Mouse (Mus musculus): ENCODE measurements at regions not wholly inside any gene's neighbourhood (a gene's known extent, or its start where the extent isn't known, plus 50 kb on each side); places are given as distances from the start of the nearest gene placed in this dataset.

DNA sequence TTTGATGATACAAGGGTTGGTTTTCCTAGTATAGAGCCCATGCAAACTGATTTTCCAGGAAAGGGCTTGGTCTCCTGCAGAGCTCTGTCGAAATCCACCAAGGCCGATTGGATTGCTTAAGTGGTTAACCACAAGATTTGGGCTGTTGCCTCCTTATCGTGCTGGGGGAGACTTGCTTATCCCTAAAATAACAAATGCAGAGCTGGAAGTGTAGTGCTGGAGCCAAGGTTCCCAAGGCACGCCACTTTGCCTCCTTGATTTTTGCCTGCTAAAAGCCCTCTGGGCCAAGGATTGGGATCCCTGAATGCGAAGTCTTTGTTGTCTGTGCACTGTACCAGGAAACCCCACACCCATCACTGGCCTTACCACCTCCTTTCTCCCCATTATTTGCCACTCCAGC, 52.8 kb upstream of the Tmem178 start:
- DNase-seq (ENCODE audit: extremely low spot score, low spot score): no peak

DNA sequence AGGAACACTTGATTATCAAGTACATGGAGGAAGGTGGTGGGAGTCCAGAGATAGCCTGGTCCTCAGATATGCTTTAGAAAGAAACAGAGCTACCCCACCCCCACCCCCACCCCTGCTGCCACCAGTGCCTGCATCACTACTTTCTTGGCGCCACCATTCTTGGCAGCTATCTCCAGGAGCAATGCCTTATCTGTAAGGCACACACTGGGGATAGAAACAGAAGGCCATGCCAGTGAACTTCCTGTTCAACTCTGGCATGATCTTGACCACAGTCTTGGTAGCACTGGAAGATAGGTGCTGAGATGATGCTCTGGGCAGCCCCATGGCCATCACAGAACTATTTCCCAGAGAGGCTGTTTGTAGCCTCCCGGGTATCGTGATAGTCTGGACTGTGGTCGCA, 55.3 kb upstream of the Tmem178 start:
- DNase-seq (ENCODE audit: extremely low spot score, low spot score): no peak

DNA sequence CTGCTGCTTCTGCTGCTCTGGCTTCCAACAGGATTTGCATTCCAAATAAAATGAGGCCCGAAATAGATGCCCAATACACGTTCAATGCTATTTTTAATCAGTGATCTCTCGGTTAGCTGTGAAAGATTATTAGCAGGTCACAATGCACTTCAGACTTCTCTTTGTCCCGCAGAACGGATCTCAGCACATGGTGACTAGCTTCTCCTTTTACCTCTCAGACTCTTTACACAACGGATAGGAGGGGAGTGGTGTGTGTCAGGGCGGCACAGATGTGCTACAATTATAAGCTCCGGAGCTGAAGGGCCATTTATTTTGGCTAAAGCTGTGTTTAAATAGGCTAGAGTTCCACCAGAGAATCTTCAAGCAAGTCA, 56.7 kb upstream of the Tmem178 start:
- no peak for DNase-seq (ENCODE audit: extremely low spot score, low spot score)

DNA sequence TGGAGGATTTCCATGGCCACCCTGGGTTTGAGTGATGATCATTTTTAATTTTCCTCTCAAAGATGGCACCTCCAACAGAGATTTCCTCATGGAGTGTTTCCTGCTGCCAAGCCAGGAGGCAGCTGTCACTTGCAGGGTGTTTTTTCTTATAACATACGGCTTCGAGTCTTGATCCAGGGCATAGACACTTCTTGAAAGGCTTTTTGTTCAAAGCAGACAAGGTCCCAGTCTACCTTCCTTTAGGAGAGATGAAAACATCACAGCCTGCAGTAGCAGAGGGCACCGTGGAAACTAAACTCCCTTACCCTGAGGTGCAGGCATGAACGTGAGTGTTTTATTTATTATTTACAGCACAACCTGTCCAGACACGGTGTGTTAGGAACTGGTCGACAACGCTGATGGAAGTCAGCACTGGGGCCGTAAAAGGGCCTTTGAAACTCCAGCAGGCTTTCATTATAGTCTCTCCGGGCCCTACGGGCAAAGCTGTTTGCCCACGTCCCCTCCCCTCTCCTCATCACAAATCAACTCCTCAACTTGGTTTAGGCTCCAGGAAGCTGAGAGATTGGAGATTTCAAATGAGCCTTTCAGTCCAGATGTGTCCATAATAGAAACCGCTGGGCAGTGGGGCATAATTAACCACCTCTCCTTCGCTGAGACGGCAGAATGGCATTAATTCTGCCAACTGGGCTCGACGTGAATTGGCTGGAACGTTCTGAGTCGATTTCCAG, 57.2 kb upstream of the Tmem178 start:
- peak; percentile 35 for DNase-seq (ENCODE audit: extremely low spot score, low spot score)

DNA sequence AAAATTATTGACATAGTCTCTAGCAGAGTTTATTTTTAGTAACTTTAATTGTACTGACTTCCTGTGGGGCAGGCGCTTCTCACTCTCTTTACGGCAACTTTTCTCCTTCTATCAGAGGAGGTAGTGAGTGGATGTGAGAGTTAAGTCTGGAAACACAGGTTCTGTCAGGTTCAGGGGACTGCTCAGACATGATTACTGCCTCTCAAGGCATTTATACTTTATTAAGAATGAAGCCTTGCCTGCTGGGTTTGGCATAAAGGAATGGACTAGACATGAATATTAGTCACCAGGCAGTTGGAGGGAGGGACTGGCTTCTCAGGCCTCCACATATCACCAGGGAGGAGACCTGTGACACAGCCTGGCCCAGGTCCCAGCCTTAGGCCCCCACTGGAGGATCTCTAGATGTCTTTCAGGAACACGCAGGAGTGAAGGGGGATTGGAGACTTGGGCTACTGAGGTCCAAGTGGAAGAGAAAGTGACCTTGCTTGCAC, 58.2 kb upstream of the Tmem178 start:
- no peak for DNase-seq (ENCODE audit: extremely low spot score, low spot score)

DNA sequence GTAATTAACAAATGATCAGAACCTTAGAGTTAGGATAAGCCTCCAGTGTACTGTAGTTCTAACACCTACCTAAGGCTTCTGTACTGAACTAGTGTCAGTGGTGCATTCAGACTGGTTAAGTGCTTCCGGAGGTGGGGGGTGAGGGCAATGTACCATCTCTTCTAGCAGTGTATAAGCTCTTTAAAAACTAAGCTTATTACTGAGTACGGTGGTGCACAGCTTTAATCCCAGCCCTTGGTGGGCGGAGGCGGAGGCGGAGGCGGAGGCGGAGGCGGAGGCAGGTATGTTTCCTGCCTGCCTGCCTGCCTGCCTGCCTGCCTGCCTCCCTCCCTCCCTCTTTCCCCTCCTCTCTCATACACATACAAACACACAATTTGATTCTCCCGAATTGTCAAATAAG, 58.7 kb upstream of the Tmem178 start:
- DNase-seq (ENCODE audit: extremely low spot score, low spot score): no peak

DNA sequence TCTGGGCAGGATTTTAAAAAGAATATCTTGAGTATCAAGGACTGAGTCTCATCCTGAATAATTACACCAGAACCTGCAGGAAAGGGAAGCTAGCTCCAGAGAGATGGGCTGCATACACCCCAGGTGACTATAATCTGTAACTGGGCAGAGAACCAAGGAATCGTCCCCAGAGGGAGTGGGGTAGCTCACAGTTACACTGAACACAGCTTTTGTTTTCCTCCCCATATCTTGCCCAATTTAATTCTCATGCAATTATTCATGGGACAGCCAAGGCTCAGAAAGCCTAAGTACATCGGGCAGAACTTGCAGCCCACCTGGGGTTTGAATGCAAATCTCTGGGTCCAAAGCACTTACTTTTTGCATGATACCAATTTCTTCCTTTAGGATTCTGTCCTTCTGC, 59.5 kb upstream of the Tmem178 start:
- no peak for DNase-seq (ENCODE audit: extremely low spot score, low spot score)

DNA sequence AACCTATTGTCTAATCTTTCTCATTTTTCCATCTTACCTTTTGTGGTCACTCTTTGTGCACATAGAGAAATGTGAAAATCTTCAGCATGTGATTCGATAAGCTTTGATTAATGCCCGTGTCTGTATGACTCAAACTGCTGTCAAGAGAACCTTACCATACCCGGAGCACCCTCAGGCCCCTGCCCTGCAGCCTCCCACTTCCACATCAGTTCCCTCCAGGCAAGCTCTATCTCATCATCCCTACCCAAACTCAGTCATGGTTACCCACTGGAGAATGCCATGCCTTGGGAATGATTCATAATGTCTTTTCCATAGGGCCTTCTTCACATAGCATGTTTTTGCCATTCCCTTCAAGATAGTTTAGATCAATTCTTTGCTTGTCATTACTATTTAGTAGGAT, 62.0 kb upstream of the Tmem178 start:
- no peak for DNase-seq (ENCODE audit: extremely low spot score, low spot score)

DNA sequence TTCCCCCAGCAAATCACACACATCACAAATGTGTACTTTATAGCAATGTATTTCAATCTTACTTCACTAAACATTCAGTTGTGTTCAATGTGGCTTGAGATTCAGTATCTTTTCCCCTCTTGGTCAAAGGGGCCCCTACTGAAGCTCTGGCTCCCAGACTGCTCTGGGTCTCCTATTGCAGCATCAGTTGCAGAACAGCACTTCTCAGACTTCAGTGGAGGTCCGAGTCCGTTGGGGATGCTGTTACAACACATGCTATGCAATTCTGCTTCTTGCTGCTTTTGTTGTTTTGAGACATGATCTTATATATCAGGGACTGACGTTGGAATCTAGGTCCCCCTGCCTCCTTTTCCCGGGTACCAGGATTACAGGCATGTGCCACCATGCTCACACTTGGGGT, 64.1 kb upstream of the Tmem178 start:
- DNase-seq (ENCODE audit: extremely low spot score, low spot score): no peak

DNA sequence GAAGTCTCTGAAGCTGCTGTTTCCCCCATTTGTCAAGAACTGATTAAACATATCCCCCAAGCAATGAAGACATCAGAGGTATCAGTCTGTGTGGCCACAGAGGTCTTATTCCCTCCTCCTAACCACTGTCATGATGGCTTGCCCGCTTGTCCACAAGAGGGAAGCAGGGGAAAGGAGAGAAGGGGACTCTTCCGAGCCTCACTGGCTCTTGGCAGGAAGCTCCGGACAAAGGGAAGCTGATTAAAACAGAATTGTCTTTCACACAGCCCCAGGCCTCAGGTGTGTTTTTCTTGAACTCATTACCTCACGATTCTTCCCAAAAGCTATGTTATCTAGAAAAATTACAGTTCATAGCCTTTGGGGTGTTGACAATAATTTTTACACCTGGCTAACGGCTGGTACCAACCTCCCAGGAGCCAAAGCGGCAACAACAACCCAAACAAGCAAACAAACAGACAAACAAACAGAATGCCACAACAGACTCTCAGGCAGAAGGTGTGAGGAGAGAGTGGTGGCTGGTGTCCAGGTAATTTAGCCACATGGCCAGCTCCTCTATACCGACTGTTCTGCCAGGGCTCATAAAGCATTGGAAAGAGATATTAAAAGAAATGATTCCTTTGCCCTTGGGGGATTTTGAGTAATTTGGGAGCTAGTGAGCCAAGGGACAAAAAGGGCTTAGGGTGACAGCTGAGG, 68.9 kb upstream of the Tmem178 start:
- DNase-seq (ENCODE audit: extremely low spot score, low spot score): no peak

DNA sequence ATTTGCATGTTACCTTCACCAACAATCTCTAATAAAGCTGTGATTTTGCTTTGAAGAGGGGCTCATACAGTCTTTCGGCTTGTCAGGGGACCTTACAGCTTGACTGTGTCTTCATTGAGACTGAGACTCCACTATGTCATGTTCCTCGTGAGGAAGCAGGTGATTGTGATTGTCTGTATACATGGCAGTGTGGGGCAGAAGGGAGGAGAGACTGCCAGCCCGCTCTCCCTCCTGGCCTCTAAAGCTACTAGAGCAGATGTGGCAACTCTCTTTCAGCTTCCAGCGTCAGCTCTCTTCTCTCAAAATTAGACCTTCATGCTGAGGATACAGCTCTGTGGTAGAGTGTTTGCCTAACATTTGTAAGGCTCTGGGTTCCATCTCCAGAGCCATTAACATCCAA, 73.5 kb upstream of the Tmem178 start:
- no peak for DNase-seq (ENCODE audit: extremely low spot score, low spot score)

DNA sequence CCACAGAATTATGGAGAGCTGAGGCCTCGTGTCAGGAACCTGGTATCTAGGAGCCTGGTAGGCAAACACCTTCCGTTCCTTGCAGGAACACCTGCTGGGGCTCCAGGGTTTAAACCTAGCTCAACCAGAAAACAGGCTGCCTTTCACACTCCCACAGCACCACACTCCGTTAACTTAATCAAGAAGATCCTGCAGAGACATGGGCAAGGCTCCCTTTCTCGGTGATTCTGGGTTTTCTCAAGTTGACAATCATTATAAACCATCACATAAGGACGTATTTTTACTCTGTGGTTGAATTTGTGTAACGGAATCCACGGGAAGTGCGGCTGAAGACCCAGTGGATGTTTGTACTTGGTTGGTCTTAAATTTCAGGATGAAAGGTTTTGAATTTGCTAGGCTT, 82.1 kb upstream of the Tmem178 start:
- no peak for DNase-seq (ENCODE audit: extremely low spot score, low spot score)

DNA sequence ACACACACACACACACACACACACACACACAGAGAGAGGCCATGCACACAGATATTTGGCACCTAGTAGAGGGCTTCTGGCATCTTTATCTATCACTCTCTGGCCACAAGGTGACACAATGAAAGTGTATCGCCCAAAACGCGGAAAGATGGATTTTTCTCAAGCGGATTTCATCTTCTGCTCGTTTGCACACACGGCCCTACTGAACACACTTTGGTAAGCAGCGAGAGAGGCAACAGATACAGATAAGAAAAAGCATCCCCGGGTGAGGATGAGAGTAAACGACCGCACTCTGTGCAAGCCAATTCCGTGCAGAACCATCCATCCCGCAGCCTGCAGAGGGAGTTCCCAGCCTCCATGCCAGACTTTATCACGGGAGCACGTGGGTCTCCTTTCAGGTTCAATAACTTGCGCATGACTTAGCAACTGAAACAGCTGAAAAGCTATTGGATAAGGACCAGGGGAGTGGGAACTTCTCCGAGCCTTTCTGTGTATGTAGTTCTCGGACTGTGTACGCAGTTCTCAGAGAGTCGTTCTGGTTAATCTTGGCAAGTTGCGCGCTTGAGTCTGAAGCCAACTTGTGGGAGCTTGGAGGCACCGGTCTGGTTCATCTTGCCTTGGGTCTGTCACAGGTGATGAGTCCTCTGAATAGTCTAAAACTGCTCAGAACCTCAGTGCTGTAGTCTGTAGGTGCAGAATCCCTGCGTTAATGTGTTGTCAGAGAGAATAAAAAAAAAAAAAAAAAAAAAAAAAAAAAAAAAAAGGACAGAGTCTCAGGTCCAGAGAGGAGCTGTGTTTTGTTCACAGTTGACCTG, 97.2 kb upstream of the Tmem178 start:
- DNase-seq (ENCODE audit: extremely low spot score, low spot score): no peak

DNA sequence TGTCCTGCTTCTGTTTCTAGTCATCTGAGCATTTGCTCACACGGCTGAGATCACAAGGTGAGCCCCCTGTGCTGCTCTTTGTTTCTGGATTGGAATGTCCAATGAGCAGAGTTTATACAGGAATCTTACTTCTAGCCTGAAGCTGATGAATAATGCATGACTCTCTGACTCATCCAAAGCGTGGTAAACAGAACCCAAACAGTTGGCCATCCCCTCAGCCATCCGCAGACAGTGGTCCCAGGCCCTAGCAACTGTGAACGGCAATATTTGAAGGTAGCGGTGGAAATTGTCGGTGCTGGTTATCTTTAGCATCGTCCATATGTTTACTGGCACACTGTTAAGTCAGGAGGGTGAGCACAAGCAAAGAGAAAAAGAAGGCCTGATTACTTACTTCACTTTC, 99.1 kb upstream of the Tmem178 start:
- DNase-seq (ENCODE audit: extremely low spot score, low spot score): no peak

DNA sequence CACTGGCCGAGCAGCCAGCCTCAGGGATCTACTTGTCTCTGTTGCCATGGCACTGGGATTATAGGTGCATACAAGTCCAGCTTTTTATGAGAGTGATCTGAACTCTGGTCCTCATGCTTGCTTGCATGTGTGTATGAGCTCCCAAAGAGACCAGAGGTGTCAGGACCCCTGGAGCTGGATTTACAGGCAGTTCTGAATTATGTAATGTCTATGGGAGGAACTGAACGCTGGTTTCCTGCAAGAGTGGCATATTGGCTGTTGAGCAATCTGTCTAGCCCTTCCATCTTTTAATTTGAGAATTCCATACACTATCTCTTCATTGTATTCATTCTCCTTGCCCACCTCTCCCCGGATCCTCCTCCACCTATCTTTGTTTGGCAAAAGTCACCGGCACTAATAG, 102.5 kb upstream of the Tmem178 start:
- no peak for DNase-seq (ENCODE audit: extremely low spot score, low spot score)

DNA sequence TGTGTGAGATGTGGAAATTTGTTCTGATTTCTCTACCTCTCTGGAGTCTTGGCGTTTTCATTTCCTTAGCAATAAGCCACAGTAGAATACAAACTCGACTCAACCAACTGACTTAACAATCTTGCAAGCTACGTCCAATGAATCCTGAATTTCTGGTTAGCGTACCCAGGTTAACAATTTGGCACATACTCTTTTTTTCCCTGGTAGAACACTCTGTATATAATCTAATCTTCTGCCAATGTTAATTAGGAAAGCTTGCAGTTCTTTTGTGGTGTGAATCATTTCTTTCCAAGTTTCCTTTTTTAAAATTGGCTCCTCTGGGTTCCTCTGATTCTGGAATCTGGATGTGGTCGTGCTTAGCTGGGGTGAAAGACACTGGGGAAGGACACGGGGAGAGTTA, 103.5 kb upstream of the Tmem178 start:
- DNase-seq (ENCODE audit: extremely low spot score, low spot score): no peak

DNA sequence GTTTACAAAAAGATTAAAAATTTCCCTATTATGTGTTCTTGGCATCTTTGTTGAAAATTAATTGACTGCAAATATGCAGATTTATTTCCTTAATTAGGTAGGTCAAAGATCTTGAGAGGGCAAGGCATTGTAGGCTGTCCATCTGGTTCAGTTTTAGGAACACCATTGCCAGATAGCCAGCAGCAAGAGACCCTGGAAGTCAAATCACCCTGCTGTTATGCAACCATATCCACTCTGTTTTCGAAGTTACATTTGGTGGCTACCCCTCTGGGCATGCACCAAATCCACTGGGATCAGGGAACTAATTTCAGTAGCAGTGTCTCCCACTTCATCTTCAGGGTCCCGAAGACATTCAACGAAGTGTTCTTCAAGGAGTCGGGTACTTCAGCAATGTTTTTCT, 104.0 kb upstream of the Tmem178 start:
- DNase-seq (ENCODE audit: extremely low spot score, low spot score): no peak

DNA sequence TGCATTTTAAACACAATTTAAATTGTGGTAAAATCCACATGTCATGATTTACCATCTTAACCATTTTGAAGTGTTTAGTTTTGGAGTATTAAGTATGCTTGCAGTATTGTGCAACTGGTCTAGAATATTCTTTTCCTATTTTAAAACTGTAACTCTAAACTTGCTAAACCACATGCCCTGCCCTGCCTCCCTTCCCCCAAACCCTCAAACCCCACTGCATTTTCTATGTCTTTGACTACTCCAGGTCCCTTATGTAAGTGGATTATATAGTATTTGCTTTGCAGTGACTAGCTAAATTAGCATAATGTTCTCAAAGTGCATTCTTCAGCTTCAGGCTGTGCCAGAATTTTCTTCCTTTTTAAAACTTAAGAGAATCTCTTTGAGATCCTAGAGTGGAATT, 106.4 kb upstream of the Map4k3 start:
- DNase-seq (ENCODE audit: extremely low spot score, low spot score): no peak

DNA sequence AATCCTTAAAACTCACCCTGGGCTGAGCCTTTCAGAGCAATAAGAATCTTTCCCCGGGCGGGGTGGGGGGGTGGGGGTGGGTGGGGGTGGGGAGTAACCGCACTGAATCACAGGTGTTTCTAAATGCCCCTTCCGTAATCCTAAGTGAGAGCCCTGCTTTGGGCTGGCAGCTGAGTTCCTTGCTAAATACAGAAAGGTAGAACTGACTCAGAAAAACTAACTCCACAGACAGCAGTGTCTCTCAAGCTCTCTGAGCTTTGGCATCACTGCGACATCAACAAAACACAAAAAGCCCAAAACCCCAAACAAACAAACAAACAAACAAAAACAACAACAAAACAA, 105.9 kb upstream of the Map4k3 start:
- DNase-seq (ENCODE audit: extremely low spot score, low spot score): no peak

DNA sequence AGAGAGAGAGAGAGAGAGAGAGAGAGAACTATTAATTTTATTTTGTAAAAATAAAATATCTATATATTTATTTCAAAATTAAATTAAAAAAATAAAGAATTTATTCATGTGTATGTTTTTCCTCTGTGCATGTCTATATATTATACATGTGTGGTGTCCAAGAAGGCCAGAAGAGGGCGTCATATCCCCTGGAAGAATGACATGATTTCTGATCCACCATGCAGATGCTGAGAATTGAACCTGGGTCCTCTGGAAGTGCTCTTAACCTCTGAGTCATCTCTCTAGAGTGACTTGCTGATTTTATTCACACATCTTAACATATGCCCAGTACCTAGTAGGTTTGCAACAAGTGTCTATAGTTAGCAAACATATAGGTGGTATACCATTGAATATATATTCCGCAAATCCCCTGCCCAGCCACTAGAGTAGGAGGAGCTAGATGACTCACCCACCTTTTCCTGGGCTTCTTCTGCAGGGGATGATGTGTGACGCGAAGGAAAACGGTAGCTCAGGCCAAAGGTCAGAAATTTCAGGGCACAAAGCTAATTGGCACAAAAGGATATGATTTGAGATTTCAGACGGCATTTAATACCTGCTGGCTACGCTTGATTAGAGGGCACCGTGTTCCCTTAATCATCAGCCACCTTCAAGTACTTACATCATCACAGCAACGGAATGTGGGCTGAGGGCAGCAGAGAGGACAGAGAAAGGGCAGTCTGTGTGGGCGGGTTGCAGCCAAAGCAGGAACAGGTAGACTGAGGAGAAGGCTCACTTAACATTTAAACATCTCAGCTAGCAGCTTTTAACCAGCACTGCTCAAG, 105.3 kb upstream of the Map4k3 start:
- no peak for DNase-seq (ENCODE audit: extremely low spot score, low spot score)

DNA sequence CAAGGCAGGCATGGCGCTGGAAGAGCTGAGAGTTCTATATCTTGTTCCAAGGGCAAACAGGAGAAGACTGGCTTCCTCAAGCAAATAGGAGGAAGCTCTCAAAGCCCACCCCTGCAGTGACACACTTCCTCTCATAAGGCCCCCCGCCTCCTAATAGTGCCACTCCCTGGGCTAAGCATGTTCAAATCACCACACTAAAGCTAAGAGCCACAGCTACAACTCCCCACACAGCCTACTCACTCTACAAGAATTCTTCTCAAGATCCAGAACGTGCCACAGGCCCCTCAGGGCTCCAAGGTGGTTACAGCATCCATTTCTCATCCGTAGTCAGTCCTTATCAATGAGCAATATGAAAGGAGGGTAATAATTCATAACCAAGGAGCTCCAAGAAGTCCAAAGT, 103.4 kb upstream of the Map4k3 start:
- no peak for DNase-seq (ENCODE audit: extremely low spot score, low spot score)

DNA sequence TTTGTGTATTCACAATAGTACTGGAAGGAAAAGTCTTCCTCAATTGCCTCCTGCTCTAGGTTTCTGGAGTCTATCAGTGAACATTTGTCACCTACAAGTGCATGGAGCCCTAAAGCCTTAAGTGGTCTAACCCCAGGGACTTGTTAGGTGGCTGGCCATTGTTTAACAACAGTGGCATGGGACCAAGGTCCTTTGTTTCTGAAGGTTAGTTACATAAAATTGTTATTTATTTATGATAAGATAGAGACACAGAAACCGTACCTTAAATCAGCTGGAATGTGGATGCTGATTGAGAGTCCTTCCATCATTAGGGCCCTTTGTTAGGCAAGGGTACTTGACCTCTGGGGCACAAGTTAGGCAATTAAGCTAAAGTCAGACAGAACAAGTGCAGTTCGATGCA, 99.6 kb upstream of the Map4k3 start:
- DNase-seq (ENCODE audit: extremely low spot score, low spot score): no peak

All from neural tube, embryonic 10.5 days (tissue).